Mouse (Mus musculus) natural killer cell, adult 2 months (primary cell): ENCODE data around the gene Coro1c.
A peak's percentile ranks its signal among the peaks of the same experiment; 100 is the strongest.
"Not testable (repeated sequence)": the region's sequence is repeated elsewhere in the genome, so short reads cannot be mapped to it uniquely, and the experiment has no call there.

ENCODE experiments used
- DNase-seq, 2 experiments: peaks; one replicate each; pipeline ENCODE4 v3.0.0; 2022; ENCODE audit warnings: low spot score in 2 of 2

The Coro1c gene

GRCm38 (mm10) chr5:113829566-113830291 lies 78.8 kb downstream of the Coro1c start:
- DNase-seq: no peak

- DNase-seq: no peak
Measured at GRCm38 (mm10) chr5:113828481-113828880, 80.1 kb downstream of the Coro1c start.

GRCm38 (mm10) chr5:113827991-113828411 lies 80.6 kb downstream of the Coro1c start:
- DNase-seq: peak; percentile 58 to 77

GRCm38 (mm10) chr5:113826619-113827018 lies 81.9 kb downstream of the Coro1c start:
- DNase-seq: peak; percentile 54 to 62

- no peak for DNase-seq
Measured at GRCm38 (mm10) chr5:113825558-113825957, 83.0 kb downstream of the Coro1c start.

GRCm38 (mm10) chr5:113824228-113824627 lies 84.3 kb downstream of the Coro1c start:
- DNase-seq: peak; percentile 64 to 77

- no peak for DNase-seq
Measured at GRCm38 (mm10) chr5:113818572-113818971, 90.0 kb downstream of the Coro1c start.

- DNase-seq: peak; percentile 71 to 80
Measured at GRCm38 (mm10) chr5:113815638-113816152, 92.9 kb downstream of the Coro1c start.

- DNase-seq: no peak
Measured at GRCm38 (mm10) chr5:113815041-113815389, 93.5 kb downstream of the Coro1c start.

GRCm38 (mm10) chr5:113814111-113815040 lies 94.2 kb downstream of the Coro1c start:
- DNase-seq: peak in 1 of 2 experiments; percentile 52

GRCm38 (mm10) chr5:113813608-113814007 lies 95.0 kb downstream of the Coro1c start:
- peak in 1 of 2 experiments; percentile 62 for DNase-seq

GRCm38 (mm10) chr5:113812638-113813037 lies 95.9 kb downstream of the Coro1c start:
- DNase-seq: no peak

- DNase-seq: not testable (repeated sequence)
Measured at GRCm38 (mm10) chr5:113811824-113812420, 96.6 kb downstream of the Coro1c start.

GRCm38 (mm10) chr5:113810111-113810510 lies 98.4 kb downstream of the Coro1c start:
- no peak for DNase-seq

GRCm38 (mm10) chr5:113808177-113808576 lies 100.4 kb downstream of the Coro1c start:
- DNase-seq: no peak

GRCm38 (mm10) chr5:113807712-113808111 lies 100.8 kb downstream of the Coro1c start:
- DNase-seq: no peak

- peak in 1 of 2 experiments; percentile 45 for DNase-seq
Measured at GRCm38 (mm10) chr5:113806414-113806813, 102.1 kb downstream of the Coro1c start.

GRCm38 (mm10) chr5:113805301-113805700 lies 103.3 kb downstream of the Coro1c start:
- peak in 1 of 2 experiments; percentile 63 for DNase-seq

- no peak for DNase-seq
Measured at GRCm38 (mm10) chr5:113804395-113804966, 104.1 kb downstream of the Coro1c start.

GRCm38 (mm10) chr5:113800280-113800679 lies 108.3 kb downstream of the Coro1c start, which contains the start of gene Tmem119:
TSS of gene Tmem119 (minus strand) at chr5:113800516.
- no peak for DNase-seq

GRCm38 (mm10) chr5:113799691-113800090 lies 108.9 kb downstream of the Coro1c start:
- no peak for DNase-seq
